Mouse (Mus musculus) brain, embryonic 14.5 days (tissue): ENCODE results near the gene Phf21b.

ENCODE experiments used
- CTCF ChIP-seq: fragments of 200-500 bp; IDR thresholded peaks from 2 replicates; pipeline ENCODE4 v1.5.1; 2012; ENCODE audit warnings: inconsistent platforms, mild to moderate bottlenecking, moderate library complexity, borderline replicate concordance; ENCODE audit not compliant: insufficient read depth, insufficient read length; ENCODE audit errors: extremely low read depth
- POLR2A ChIP-seq: fragments of 200-500 bp; IDR thresholded peaks from 2 replicates; pipeline ENCODE4 v1.6.1; 2012; ENCODE audit warnings: mild to moderate bottlenecking, inconsistent platforms, borderline replicate concordance; ENCODE audit not compliant: poor library complexity, insufficient read depth, insufficient read length, severe bottlenecking; ENCODE audit errors: extremely low read depth

DNA sequence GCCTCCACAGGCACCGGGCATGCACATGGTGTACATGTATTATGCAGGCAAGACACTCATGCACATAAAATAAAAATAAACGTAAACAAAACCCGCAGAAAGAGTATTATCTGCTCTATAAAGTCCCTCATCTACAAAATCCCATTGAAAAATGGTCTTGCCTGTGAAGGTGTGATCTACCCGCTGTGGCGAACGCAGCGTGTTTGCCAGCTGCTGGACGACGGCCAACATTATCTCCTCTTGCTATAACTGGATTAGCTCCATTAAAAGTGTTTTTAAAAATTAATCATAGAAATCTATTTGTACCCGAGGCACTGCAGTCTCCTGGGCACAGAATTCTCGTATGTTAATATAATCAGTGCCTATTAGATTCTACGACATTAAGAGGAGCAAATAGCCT is 32.2 kb upstream of the Phf21b start:
- TF ChIP-seq CTCF (no peak), POLR2A (no peak)
